Mouse (Mus musculus) intestine, embryonic 16.5 days (tissue): ENCODE data around the gene Gm5108. TPM values are rescaled to one million over a fixed set of nuclear protein-coding genes. Genes with fewer than 3 reads are reported as not detected.

Experiments
- ATAC-seq: fragments of 200-750 bp; cut with Nextera tagmentation; 2 replicates; pipeline ENCODE4 v1.8.0; 2017; ENCODE audit warnings: moderate TSS enrichment, moderate library complexity
- H3K27ac ChIP-seq: fragments of 300-500 bp; sonication (generic); 2 replicates; pipeline ENCODE4 v1.5.1; 2014; ENCODE audit warnings: mild to moderate bottlenecking, low read length
- H3K27me3 ChIP-seq: fragments of 300-500 bp; sonication (generic); replicated peaks from 2 replicates; pipeline ENCODE4 v1.6.1; 2014; ENCODE audit warnings: low read length, control low read depth, mixed read lengths; ENCODE audit not compliant: control insufficient read depth, insufficient read depth
- H3K36me3 ChIP-seq: fragments of 300-500 bp; sonication (generic); 2 replicates; pipeline ENCODE4 v1.6.1; 2014; ENCODE audit warnings: low read length, control low read depth; ENCODE audit not compliant: control insufficient read depth, insufficient read depth
- H3K4me1 ChIP-seq: fragments of 300-500 bp; sonication (generic); 2 replicates; pipeline ENCODE4 v1.6.1; 2014; ENCODE audit warnings: low read length, control low read depth, mixed read lengths; ENCODE audit not compliant: control insufficient read depth, insufficient read depth
- H3K4me2 ChIP-seq: fragments of 300-500 bp; sonication (generic); 2 replicates; pipeline ENCODE4 v1.6.1; 2014; ENCODE audit warnings: low read depth, low read length, control low read depth
- H3K4me3 ChIP-seq: fragments of 300-500 bp; sonication (generic); 2 replicates; pipeline ENCODE4 v1.5.1; 2014; ENCODE audit warnings: mild to moderate bottlenecking, low read length
- H3K9ac ChIP-seq: fragments of 300-500 bp; sonication (generic); 2 replicates; pipeline ENCODE4 v1.6.1; 2014; ENCODE audit warnings: low read depth, low read length
- H3K9me3 ChIP-seq: fragments of 300-500 bp; sonication (generic); 2 replicates; pipeline ENCODE4 v1.6.1; 2016; ENCODE audit warnings: low read length, control low read depth; ENCODE audit not compliant: control insufficient read depth
- WGBS: fragments of 180-500 bp; shearing (Covaris S2); extraction: QIAGEN DNeasy Blood & Tissue Kit; methylation state at CpG from one replicate; pipeline ENCODE4 v1.1.7; 2014; 5-methylcytosine and 5-hydroxymethylcytosine counted together
- polyA plus RNA-seq: library from polyadenylated mRNA; unstranded; fragments of >200 nt; fragmentation: Nextera tagmentation; extraction: Ambion mirVana; gene quantifications from 2 replicates; pipeline ENCODE4 v1.2.1, GENCODE M21; 2015

The Gm5108 gene
- not detected in 2 replicates for polyA plus RNA-seq

DNA sequence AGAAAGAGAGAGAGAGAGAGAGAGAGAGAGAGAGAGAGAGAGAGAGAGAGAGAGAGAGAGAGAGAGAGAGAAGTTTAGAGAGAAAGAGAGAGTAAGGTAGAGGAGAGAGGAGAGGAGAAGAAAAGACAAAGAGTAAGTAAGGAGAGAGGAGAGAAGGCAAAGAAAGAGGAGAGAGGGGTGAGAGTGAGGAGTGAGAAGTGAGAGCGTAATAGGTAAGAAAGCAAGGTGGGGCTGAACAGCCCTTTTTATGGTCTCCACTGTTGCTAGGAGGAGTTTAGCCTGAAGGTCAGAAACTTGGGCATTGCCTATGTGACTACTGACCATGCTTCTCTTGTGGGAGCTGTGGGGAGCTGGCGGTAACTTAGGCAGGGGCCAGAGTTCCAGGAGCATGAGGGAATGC, at the start of gene Gm5108:
Gene Gm5108, plus strand, starts transcription at position 301 of the 400 bp plus-strand sequence.
- H3K4me3 ChIP-seq, result no peak within 1 kb of the TSS
- H3K4me1 ChIP-seq, result no peaks in the 10 kb centered on the region
- H3K4me2 ChIP-seq, result no peak within 1 kb of the TSS
- H3K27me3 ChIP-seq, result no peaks in the 10 kb centered on the region
- no peaks in the 10 kb centered on the region for H3K36me3 ChIP-seq
- ATAC-seq, result no peak
- H3K27ac ChIP-seq, result no peak within 1 kb of the TSS
- no peaks in the 10 kb centered on the region for H3K9me3 ChIP-seq
- 73% methylated on average over 2 of the region's 2 CpGs for WGBS
- no peak within 1 kb of the TSS for H3K9ac ChIP-seq

DNA sequence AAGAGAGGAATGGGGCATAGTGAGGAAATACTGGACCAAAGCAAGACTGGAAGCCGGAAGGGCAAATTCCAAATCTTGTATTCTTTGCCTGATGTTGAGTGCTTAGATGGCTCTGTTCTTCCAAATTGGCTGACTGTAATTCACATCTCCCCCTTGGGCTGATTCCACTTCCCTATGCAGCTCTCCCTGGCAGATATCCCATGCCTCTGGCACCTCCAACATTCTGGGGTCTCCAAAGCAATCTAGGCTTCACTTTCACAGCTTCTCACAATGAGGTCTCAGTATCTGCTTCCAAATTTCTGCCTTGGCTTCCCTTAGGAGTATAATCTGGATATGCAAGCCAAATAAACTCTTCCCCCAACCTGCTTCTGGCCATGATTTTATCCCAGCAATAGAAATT, 42.5 kb upstream of the Gm5108 start:
- no peaks in the 10 kb centered on the region for H3K9me3 ChIP-seq
- ATAC-seq, result no peak

DNA sequence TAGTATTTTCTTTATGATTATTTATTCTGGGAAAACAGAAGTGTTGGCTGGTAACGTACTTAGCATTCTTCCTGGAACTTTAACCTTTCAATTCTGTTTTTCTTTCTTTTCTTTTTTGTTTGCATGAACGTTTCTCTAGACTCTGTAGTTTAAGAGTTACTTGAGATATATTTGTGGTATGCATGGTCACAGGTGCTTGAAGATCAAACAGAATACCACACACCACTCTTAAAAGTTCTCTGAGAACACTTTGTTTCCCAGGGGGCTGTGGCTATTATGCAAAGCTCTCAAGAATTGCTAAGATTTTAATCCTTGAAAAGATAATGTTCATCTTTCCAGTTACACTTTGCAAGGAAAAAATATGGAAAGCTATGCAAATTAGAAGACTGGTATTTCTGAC, 36.9 kb upstream of the Gm5108 start:
- Histone ChIP-seq H3K4me3 (no peak overlapping the region), H3K36me3 (no peaks in the 10 kb centered on the region), H3K27ac (no peak overlapping the region), H3K9me3 (no peaks in the 10 kb centered on the region), H3K4me1 (no peaks in the 10 kb centered on the region), H3K9ac (no peak overlapping the region), H3K27me3 (no peaks in the 10 kb centered on the region), H3K4me2 (no peak overlapping the region)
- 59% methylated on average over 2 of the region's 2 CpGs for WGBS
- no peak for ATAC-seq

More for the DNA sequence above, 42.5 kb upstream of the Gm5108 start:
- H3K9ac ChIP-seq, result no peak overlapping the region
- no peaks in the 10 kb centered on the region for H3K27me3 ChIP-seq
- no peaks in the 10 kb centered on the region for H3K36me3 ChIP-seq
- no peaks in the 10 kb centered on the region for H3K4me1 ChIP-seq
- no peak overlapping the region for H3K4me3 ChIP-seq
- no peak overlapping the region for H3K27ac ChIP-seq
- no peak overlapping the region for H3K4me2 ChIP-seq
- 92% methylated on average over 1 of the region's 1 CpGs for WGBS

DNA sequence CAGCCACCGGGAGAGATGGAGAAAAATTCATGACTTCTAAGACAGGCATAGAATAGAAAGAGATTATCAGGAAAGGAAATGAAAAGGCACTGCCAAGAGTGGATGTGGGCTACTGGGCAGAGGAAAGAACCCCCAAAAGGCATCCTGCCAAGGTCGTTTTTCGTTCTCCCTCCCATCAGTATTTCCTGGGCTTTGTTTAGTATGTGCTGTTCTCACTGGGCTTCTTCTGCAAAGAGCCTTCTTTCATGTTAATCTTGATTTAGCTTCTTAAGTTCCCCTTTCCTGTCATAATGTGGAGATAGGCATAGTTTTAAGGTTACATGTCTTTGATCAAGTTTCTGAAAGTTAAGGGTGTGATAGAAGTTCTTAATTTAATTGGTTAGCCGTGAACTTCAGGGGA, 10.9 kb upstream of the Gm5108 start:
- no peaks in the 10 kb centered on the region for H3K9me3 ChIP-seq
- no peak for ATAC-seq
- no peak overlapping the region for H3K27ac ChIP-seq
- H3K9ac ChIP-seq, result no peak overlapping the region
- H3K4me2 ChIP-seq, result no peak overlapping the region
- WGBS, result 49% methylated on average over 4 of the region's 4 CpGs
- H3K4me1 ChIP-seq, result 0 out of 2 replicates have a peak, but pooled peaks cover 3% of the 10 kb centered on the region
- H3K4me3 ChIP-seq, result no peak overlapping the region
- no peaks in the 10 kb centered on the region for H3K36me3 ChIP-seq
- no peaks in the 10 kb centered on the region for H3K27me3 ChIP-seq

DNA sequence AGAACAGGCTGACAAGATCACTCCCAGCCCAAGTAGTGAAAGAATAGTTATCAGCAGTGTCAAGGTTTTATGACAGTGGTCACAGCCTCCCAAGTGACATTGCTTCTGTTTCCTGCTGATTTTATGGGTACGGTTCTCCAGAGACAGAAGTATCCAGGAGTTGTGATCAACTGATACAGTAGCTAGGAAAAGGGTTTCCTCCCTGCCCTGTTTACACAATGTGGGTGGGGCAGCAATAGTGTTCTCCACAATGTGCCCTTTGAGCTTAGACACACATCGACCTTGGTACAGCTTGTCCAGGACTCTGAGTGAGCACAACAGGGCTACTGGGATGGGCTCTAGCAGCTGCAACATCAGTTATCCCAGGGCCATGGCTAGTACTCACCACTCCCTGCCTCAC, 9.8 kb upstream of the Gm5108 start:
- Histone ChIP-seq H3K27me3 (no peaks in the 10 kb centered on the region), H3K27ac (0 out of 2 replicates have a peak overlapping the region, but pooled peaks have one; percentile 6), H3K4me1 (0 out of 2 replicates have a peak, but pooled peaks cover 3% of the 10 kb centered on the region), H3K9me3 (no peaks in the 10 kb centered on the region), H3K4me2 (no peak overlapping the region), H3K9ac (no peak overlapping the region), H3K36me3 (no peaks in the 10 kb centered on the region), H3K4me3 (no peak overlapping the region)
- ATAC-seq, result peak; percentile 99
- 31% methylated on average over 2 of the region's 2 CpGs for WGBS

DNA sequence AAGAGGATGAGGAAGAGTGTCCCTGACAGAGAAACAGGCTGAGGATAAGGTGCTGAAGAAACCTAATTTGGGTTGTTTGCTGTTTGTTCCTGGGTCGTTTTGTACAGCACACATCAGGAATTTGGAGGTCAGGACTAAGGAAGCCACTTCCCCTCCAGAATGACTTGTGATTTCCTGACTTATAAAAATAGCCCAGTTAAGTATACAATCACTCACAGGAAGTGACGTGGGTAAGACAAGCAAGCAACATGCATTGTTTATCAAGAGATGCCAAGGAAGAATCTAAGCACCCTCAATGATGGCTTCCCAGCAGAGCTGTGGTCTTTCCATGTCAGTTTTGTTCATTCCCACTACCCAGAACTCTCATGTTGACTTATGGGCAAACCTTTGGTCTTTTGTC, 1.7 kb downstream of the Gm5108 start:
- no peak for ATAC-seq
- Histone ChIP-seq H3K36me3 (no peaks in the 10 kb centered on the region), H3K4me1 (no peaks in the 10 kb centered on the region), H3K4me2 (no peak overlapping the region), H3K4me3 (no peak overlapping the region), H3K9ac (no peak overlapping the region), H3K9me3 (no peaks in the 10 kb centered on the region), H3K27ac (no peak overlapping the region), H3K27me3 (no peaks in the 10 kb centered on the region)
- 43% methylated on average over 2 of the region's 2 CpGs for WGBS

DNA sequence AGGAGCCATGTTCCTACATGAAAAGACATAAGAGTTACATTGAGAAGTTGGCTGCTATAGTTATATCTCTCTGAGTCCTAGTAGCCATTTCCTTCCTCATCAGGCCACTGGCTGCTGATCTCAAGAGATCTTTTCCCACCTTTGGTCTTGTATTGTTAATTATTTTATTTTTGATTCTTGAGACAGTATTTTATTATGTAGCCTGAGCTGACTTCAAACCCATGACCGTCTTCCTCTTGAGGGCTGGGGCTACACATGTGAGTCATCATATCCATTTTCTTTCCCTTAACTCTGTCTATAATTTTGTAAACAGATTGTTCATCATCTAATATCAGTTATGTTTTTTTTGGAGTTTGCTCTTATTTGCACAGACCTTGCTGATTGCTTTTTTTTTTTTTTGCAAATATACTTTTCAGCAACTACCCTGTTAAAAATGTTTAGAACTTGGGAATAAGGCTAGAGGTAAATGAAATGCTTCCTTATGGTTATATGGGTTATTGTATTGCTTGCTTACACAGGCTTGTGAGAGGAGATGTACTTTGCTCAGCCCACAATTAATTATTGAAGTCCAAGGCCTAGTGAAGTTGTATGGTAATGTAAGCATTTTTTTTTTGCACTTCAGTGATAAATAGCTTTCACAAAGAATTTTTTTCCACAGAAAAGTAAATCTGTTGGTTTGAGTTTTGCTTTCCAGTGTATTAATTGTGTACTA, 2.8 kb downstream of the Gm5108 start:
- peak; percentile 87 for ATAC-seq
- Histone ChIP-seq H3K9ac (no peak overlapping the region), H3K27ac (peak overlapping the region; percentile 52; the same call in 1 of the 2 replicates), H3K36me3 (no peaks in the 10 kb centered on the region), H3K9me3 (no peaks in the 10 kb centered on the region), H3K4me2 (no peak overlapping the region), H3K4me1 (no peaks in the 10 kb centered on the region), H3K27me3 (no peaks in the 10 kb centered on the region), H3K4me3 (no peak overlapping the region)
- 55% methylated on average over 1 of the region's 1 CpGs for WGBS

DNA sequence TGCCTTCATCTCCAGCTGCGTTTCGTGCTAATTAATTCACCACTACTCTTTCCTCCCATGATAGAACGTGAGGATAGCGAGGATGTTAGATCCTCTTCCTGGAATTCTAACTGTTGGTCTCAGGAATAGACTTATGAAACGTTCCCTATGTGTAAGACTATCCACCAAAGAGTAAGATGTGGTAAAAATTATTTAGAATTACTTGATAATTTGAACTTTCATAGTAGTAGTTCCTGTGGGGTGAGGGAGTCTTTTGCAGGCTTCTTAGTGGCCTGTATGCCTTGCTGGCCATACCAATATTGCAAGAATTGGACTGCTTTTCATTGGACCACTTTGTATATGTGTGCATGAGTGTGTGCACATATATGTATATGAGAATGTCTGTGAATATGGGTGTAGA, 4.9 kb downstream of the Gm5108 start, which contains the start of gene Gm21905:
Gene Gm21905, minus strand, starts transcription at position 101 of the 400 bp plus-strand sequence.
- H3K9ac ChIP-seq, result no peak within 1 kb of the TSS
- no peaks in the 10 kb centered on the region for H3K27me3 ChIP-seq
- H3K36me3 ChIP-seq, result no peaks in the 10 kb centered on the region
- H3K4me2 ChIP-seq, result no peak within 1 kb of the TSS
- WGBS, result 84% methylated on average over 5 of the region's 5 CpGs
- no peak for ATAC-seq
- H3K4me1 ChIP-seq, result no peaks in the 10 kb centered on the region
- H3K9me3 ChIP-seq, result no peaks in the 10 kb centered on the region
- no peak within 1 kb of the TSS for H3K27ac ChIP-seq
- no peak within 1 kb of the TSS for H3K4me3 ChIP-seq

DNA sequence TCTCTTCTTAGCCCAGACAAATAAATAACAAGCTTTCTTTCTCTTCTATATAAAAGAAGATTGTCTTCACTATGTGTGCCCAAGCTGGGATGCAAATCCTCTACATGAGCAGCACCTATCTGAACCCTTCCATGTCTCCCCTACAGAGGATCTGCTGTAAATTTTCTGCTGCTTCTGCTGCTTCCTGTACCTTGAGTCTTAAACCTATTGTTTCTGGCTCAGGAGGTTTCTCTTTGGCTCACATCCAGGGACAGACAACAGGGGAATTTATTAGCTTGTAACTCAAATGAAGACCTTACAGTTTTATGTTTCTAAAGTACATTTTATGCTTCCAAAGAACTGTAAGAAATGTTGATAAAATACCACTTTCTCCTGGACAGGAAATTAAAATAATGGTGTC, 5.5 kb downstream of the Gm5108 start:
- H3K27me3 ChIP-seq, result no peaks in the 10 kb centered on the region
- no peak overlapping the region for H3K9ac ChIP-seq
- ATAC-seq, result no peak
- no peaks in the 10 kb centered on the region for H3K9me3 ChIP-seq
- no peaks in the 10 kb centered on the region for H3K4me1 ChIP-seq
- H3K36me3 ChIP-seq, result no peaks in the 10 kb centered on the region
- H3K27ac ChIP-seq, result no peak overlapping the region
- H3K4me3 ChIP-seq, result no peak overlapping the region
- H3K4me2 ChIP-seq, result no peak overlapping the region

DNA sequence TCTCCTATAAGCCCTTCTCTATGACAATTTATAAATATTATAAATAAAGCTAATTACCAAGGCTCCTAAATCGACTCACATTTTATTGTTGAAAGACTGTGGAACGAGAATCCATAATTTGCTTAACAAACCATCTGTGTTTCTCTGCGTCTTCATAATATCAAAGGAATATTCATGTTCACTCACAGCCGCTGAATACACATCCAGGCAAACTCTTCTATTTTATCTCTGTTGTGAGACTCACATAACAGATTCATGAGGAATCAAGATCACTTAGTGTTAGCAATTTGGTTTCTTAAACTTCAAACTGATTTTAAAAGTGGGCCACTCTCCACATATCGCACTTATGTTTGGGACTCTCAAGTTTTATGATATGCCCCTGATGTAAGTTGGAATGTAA, 6.6 kb downstream of the Gm5108 start:
- H3K36me3 ChIP-seq, result no peaks in the 10 kb centered on the region
- H3K27ac ChIP-seq, result no peak overlapping the region
- ATAC-seq, result no peak

More for the DNA sequence above, 6.6 kb downstream of the Gm5108 start:
- H3K27me3 ChIP-seq, result no peaks in the 10 kb centered on the region
- H3K4me1 ChIP-seq, result no peaks in the 10 kb centered on the region
- H3K9ac ChIP-seq, result no peak overlapping the region
- H3K4me3 ChIP-seq, result no peak overlapping the region
- 89% methylated on average over 5 of the region's 5 CpGs for WGBS
- H3K4me2 ChIP-seq, result no peak overlapping the region
- H3K9me3 ChIP-seq, result no peaks in the 10 kb centered on the region
